Mouse (Mus musculus) cerebellum, postnatal 14 days (tissue): ENCODE results near the gene 6430571L13Rik.

ENCODE experiments used
- DNase-seq, 2 experiments: peaks; one replicate each; pipeline ENCODE4 v3.0.0; 2021; ENCODE audit warnings: mixed read lengths in 2 of 2

6430571L13Rik gene

GRCm38 (mm10) chr9:107340911-107341645, 676 bp downstream of the 6430571L13Rik start:
- DNase-seq, result peak; percentile 52 to 54

GRCm38 (mm10) chr9:107342201-107342709, 1.9 kb downstream of the 6430571L13Rik start:
- peak; percentile 56 to 60 for DNase-seq

GRCm38 (mm10) chr9:107343146-107343943, 2.9 kb downstream of the 6430571L13Rik start:
- DNase-seq, result peak; percentile 97

GRCm38 (mm10) chr9:107344027-107344426, 3.6 kb downstream of the 6430571L13Rik start:
- no peak for DNase-seq

- peak; percentile 32 to 60 for DNase-seq
Observed at GRCm38 (mm10) chr9:107346081-107346480, 5.7 kb downstream of the 6430571L13Rik start.

GRCm38 (mm10) chr9:107347586-107348183, 7.3 kb downstream of the 6430571L13Rik start:
- DNase-seq, result peak; percentile 73 to 77

GRCm38 (mm10) chr9:107349321-107349720, 8.9 kb downstream of the 6430571L13Rik start:
- DNase-seq, result peak in 1 of 2 experiments; percentile 21

GRCm38 (mm10) chr9:107354826-107355225, 14.4 kb downstream of the 6430571L13Rik start:
- peak in 1 of 2 experiments; percentile 32 for DNase-seq

GRCm38 (mm10) chr9:107355870-107356765, 15.7 kb downstream of the 6430571L13Rik start:
- DNase-seq, result peak; percentile 89 to 91

- peak; percentile 96 to 98 for DNase-seq
Observed at GRCm38 (mm10) chr9:107357651-107358050, 17.2 kb downstream of the 6430571L13Rik start.

- no peak for DNase-seq
Observed at GRCm38 (mm10) chr9:107360989-107361388, 20.6 kb downstream of the 6430571L13Rik start.

GRCm38 (mm10) chr9:107366644-107367043, 26.2 kb downstream of the 6430571L13Rik start:
- peak; percentile 88 to 89 for DNase-seq

- no peak for DNase-seq
Observed at GRCm38 (mm10) chr9:107368302-107368701, 27.9 kb downstream of the 6430571L13Rik start.

GRCm38 (mm10) chr9:107369270-107370105, 29.1 kb downstream of the 6430571L13Rik start:
- no peak for DNase-seq

- no peak for DNase-seq
Observed at GRCm38 (mm10) chr9:107370106-107370463, 29.7 kb downstream of the 6430571L13Rik start.

GRCm38 (mm10) chr9:107372441-107372840, 32.0 kb downstream of the 6430571L13Rik start:
- no peak for DNase-seq

GRCm38 (mm10) chr9:107374623-107375022, 34.2 kb downstream of the 6430571L13Rik start:
- DNase-seq, result peak; percentile 50 to 81

GRCm38 (mm10) chr9:107375451-107375850, 35.0 kb downstream of the 6430571L13Rik start:
- DNase-seq, result no peak

- DNase-seq, result peak; percentile 63 to 67
Observed at GRCm38 (mm10) chr9:107377961-107378512, 37.6 kb downstream of the 6430571L13Rik start.

- no peak for DNase-seq
Observed at GRCm38 (mm10) chr9:107381723-107382122, 41.3 kb downstream of the 6430571L13Rik start.

GRCm38 (mm10) chr9:107384396-107384795, 44.0 kb downstream of the 6430571L13Rik start:
- DNase-seq, result peak; percentile 51 to 64
